Mouse (Mus musculus) neutrophil, adult 59 days (primary cell): Measurements from ENCODE around the gene Olfr1014. TPM values are rescaled to one million over a fixed set of nuclear protein-coding genes. Genes with fewer than 3 reads are reported as not detected.

Source experiments
- total RNA-seq, 2 experiments: library from RNA; stranded (reverse); gene quantifications; 1 replicate in 1 of 2; 2 replicates in 1 of 2; pipeline ENCODE4 v1.2.4; 2023

Gene Olfr1014
- total RNA-seq = not detected

GRCm38 (mm10) chr2:85772413-85772812 is at the start of gene Olfr1014:
Gene Olfr1014 (plus strand): TSS chr2:85772713.

GRCm38 (mm10) chr2:85762666-85763065 is 9.8 kb upstream of the Olfr1014 start, which contains the start of gene Olfr1012:
Gene Olfr1012 (minus strand): TSS chr2:85762766.

GRCm38 (mm10) chr2:85766798-85767197 is 5.7 kb upstream of the Olfr1014 start, which contains the start of gene Olfr1013:
Gene Olfr1013 (plus strand): TSS chr2:85767098.

GRCm38 (mm10) chr2:85781717-85782116 is 9.2 kb downstream of the Olfr1014 start, which contains the start of gene Olfr1015:
Gene Olfr1015 (plus strand): TSS chr2:85782017.

GRCm38 (mm10) chr2:85802444-85802843 is 29.9 kb downstream of the Olfr1014 start, which contains the start of gene Olfr1016:
Gene Olfr1016 (minus strand): TSS chr2:85802544.

GRCm38 (mm10) chr2:85818179-85818578 is 45.7 kb downstream of the Olfr1014 start, which contains the start of gene Olfr1018:
Gene Olfr1018 (plus strand): TSS chr2:85818479.

Other genes with a start within 250 kb of the Olfr1014 start
- gene Olfr996, start 193.5 kb upstream of the Olfr1014 start, total RNA-seq = not detected
- gene Olfr998, start 183.8 kb upstream of the Olfr1014 start, total RNA-seq = not detected
- gene Olfr1000, start 160.8 kb upstream of the Olfr1014 start, total RNA-seq = not detected
- gene Olfr1002, start 122.0 kb upstream of the Olfr1014 start, total RNA-seq = not detected
- gene Olfr154, start 108.3 kb upstream of the Olfr1014 start, total RNA-seq = not detected
- not detected for gene Olfr1006, start 93.9 kb upstream of the Olfr1014 start, total RNA-seq
- not detected for gene Olfr1008, start 83.3 kb upstream of the Olfr1014 start, total RNA-seq
- not detected for gene Olfr1009, start 57.3 kb upstream of the Olfr1014 start, total RNA-seq
- not detected for gene Olfr1012, start 9.9 kb upstream of the Olfr1014 start, total RNA-seq
- not detected for gene Olfr1013, start 5.6 kb upstream of the Olfr1014 start, total RNA-seq
- not detected for gene Olfr1015, start 9.3 kb downstream of the Olfr1014 start, total RNA-seq
- not detected for gene Olfr1016, start 29.8 kb downstream of the Olfr1014 start, total RNA-seq
- gene Olfr1018, start 45.8 kb downstream of the Olfr1014 start, total RNA-seq = not detected
- not detected for gene Olfr1019, start 72.8 kb downstream of the Olfr1014 start, total RNA-seq
- not detected for gene Olfr1020, start 74.3 kb downstream of the Olfr1014 start, total RNA-seq
- not detected for gene Olfr1022, start 95.9 kb downstream of the Olfr1014 start, total RNA-seq
- gene Olfr1023, start 112.9 kb downstream of the Olfr1014 start, total RNA-seq = not detected
- not detected for gene Olfr1024, start 132.3 kb downstream of the Olfr1014 start, total RNA-seq
- gene Olfr1025-ps1, start 142.5 kb downstream of the Olfr1014 start, total RNA-seq = not detected
- gene Olfr1026, start 148.8 kb downstream of the Olfr1014 start, total RNA-seq = not detected
- not detected for gene Olfr1028, start 177.7 kb downstream of the Olfr1014 start, total RNA-seq
- not detected for gene Olfr1029, start 201.2 kb downstream of the Olfr1014 start, total RNA-seq
- not detected for gene Olfr1030, start 206.6 kb downstream of the Olfr1014 start, total RNA-seq
- gene Olfr1031, start 217.6 kb downstream of the Olfr1014 start, total RNA-seq = not detected
- not detected for gene Olfr1032, start 232.8 kb downstream of the Olfr1014 start, total RNA-seq
- gene Olfr1033, start 247.9 kb downstream of the Olfr1014 start, total RNA-seq = not detected